Mouse (Mus musculus) frontal cortex, postnatal 14 days (tissue): ENCODE measurements around the gene Atg7.

Experiments used
- DNase-seq, 2 experiments: peaks; one replicate each; pipeline ENCODE4 v3.0.0; 2022; ENCODE audit warnings: low spot score in 2 of 2

Atg7 gene

DNA sequence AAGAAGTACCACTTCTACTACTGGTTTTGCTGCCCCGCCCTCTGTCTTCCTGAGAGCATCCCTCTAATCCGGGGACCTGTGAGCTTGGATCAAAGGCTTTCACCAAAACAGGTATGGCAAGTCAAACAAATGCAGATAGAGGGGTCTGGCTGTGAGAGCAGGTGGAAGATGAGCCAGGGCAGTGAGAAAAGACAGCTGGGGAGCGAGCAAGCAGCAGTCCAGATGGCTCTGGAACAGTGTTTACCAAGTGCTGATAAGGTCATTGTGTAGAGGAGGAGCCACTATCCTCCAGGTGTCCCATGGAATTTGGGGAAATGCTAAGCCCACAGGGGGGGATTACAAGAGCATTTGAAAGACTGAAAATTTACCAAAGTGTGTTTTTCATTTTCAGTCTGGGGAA, 41.5 kb downstream of the Atg7 start:
- no peak for DNase-seq

DNA sequence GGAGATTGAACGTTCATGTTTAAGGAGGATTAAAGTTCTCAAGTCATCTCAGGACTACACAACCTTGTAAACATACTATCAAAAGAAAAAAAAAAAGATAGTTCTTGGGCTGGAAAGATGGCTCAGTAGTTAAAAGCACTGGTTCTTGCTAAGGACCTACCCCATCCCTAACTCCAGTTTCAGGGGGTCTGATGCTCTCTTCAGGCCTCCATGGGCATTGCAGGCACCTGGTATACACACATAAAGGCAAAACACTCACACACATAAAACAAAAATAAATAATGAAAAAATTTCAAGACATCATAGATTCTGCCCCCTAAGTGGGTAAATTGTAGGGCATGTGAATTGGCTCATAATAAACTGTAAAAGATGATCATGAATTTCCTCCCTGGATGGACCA, 42.5 kb downstream of the Atg7 start:
- no peak for DNase-seq

DNA sequence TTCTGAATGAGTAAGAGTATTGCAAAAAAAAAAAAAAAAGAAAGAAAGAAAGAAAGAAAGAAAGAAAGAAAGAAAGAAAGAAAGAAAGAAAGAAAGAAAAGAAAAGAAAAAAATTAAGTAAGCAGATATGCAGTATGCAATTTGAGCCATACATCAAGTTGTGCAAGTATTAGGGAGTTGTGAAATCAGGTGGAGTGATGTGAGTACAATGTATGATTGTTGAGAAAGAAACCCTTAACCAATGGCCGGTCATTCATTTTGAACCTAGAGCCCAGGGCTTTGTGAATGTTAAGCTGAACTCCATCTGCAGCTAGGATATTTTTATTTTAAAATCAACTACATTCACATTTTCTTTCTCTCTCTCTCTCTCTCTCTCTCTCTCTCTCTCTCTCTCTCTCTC, 44.1 kb downstream of the Atg7 start:
- DNase-seq, result no peak

DNA sequence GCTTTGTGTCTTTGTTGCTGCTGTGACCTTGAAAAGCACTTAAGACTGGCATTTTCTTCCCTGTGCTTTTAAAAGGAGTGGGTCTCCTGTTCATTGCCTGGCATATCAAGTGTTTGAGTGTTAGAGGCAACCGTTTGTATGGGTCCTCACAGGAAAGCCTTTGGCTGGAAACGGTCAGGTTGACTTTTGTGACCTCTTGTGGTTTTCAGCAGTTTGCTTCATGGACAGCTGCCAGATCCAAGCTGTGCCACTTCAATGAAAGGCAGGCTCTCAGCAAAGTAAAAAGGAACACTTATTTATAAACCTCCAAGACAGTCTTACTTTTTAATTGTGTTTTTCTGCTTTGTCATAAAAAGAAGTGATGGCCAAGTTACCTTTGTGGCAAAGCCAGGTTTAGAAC, 47.8 kb downstream of the Atg7 start:
- DNase-seq, result no peak

DNA sequence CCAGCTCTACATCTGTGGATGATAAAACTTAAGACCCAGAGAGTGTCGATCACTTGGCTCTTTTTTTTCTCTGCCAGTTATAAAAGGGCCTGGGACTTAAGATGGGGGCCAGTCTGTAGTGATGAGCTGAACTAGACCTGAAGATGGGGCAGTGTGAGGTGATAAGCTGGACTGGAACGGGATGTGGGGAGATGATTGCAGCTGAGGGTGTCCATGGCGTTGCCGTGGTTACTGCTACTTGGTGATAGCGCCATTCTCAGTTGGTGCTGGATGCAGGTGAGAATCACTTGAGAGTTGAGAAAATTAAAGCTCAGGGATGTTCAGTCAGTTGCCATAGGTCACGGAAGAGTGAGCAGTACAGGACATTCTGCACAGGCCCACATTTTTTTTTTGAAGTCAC, 48.6 kb downstream of the Atg7 start:
- DNase-seq, result no peak

DNA sequence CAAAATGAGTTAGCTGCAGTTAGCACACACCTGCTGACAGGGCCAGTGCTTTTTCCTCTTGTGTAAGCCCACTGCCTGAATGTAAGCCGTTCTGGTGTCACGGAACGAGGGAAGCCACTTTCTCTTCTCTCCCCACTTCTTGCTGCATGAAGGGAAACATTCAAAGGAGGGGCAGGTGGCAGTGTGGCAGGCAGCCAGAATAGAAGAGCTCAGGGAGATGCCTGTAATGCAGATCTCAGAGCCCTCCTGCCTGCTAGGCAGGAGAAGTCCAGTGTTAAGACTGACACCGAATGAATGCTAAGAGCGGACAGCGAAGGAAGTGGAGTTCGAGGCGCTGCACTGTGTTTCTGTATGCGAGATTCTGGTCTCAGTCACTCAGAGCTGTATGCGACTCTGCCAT, 49.8 kb downstream of the Atg7 start:
- no peak for DNase-seq

DNA sequence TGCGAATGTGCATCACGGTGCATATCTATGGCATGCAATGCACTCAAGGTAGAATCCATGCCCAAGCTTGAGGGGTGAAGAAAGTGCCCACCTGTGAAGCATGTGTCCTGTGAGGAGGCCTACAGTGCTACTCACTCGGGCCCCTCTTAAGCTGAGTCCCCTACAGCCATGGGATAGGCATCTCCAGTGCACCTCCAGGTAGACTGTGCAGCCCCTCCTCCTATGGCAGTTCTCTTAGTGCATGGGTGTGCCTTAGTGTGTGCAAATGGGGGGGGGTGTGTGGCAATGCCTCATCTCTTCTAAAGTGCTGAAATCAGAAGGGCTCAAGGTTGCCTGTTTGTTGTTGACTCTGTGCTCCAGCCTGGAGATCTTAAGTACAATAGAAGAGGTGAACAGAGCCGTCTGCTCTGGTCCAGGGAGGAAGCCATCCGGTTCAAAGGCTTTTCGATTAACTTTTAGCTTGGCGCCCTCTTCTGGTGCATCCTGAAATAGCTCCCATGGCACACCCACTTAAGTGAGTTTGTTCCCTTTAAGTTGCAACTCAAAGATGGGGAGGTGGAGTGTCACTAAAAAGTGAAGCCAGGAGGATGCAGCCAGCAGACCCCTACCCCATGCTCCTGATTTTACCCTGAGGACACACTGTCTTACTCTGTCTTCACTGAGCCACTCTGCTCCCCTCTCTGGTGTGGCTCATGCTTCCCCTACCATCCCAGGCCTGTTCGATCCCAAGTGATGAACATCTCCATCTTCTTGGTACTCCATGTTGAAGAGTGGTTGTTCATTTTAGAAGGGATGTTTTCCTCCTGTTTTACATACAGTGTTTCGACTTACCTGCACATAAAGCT, 55.0 kb downstream of the Atg7 start:
- peak in 1 of 2 experiments; percentile 74 for DNase-seq

DNA sequence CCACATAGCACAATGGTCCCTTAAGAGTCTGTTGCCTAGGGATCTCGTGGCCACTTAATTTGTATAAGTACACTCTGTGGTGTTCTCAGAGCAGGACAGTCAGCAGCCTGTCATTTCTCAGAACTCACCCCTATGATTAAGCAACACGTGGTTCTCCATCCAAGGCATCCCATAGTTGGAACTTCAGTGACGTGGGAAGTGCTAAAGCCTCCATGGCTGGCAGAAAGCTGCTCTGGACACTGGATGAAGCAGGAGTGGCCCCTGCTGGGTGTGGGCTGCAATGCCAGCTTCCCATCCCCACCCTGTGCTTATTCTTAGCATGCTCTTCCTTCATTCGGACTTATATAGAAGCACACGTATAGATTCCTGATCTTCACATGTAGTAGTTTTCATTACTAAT, 55.7 kb downstream of the Atg7 start:
- no peak for DNase-seq

DNA sequence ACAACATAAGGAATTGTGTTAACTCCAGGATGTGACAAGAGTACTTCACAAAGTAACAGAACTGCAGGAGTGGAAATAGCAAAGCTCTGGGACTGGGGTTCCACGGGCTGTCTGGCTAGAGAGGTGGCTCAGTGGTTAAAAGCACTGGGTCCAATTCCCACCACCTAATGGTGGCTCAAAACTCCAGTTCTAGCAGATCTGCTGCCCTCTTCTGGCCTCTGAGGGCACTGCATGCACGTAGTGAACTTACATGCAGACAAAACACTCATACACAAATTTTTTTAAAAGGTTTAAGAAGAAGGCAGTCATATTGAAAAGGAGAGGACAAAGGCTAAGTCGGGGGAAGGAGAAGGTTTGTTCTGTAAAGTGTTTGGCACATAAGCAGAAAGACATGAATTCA, 57.8 kb downstream of the Atg7 start:
- DNase-seq, result no peak

DNA sequence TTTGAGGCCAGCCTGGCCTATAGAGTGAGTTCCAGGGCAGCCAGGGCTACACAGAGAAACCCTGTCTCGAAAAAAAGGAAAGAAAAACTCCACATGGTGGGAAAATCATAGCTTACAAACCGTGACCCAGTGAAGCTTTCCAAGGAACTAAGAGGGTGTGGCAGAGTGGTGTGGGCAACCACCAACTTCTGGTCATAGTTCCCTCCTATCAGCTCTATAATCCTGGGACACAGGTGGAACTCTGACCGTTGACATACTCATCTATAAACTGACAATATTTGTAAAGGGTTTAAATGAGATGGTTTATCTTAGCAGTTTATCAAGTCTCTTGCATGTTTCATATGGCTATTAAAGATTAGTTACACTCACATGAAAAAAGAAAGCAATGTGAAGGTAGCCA, 64.1 kb downstream of the Atg7 start:
- no peak for DNase-seq

DNA sequence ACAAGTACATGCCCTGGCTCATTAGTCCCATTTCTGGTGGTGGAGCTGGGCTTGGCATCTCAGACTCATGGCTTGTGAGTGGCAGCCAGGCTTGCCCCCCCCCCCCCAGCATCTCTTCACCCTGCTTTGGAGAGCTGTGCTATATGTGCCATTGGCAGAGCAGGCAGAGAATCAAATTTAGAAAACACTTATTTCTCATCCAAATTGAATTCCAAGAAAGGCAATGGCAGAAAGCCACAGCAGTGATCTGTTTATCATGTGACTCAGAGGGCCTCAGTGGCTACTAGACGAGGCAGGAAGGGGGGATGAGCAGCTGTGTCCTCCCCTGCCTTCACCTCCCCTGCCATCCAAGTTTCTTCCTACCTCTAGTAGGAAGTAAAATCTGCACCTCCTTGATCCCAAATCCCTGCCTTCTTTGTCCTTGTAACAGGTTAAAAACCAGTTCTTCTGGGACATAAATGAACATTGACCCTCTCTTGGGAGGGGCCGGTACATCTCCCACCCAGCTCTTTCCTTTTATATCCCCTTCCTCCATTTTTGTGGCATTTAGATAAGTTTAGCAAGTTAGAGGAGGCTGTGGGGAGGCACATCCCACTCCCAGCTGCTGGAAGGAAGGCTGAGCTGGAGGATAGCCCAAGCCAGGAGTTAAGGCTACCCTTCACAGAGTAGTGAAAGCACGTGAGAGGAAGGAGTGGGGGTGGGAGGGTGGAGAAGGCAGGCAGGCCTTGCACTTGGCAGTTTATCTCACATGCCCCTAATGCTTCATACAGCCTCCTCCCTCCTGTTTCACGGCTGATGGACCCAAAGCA, 69.5 kb downstream of the Atg7 start:
- DNase-seq, result peak in 1 of 2 experiments; percentile 45

DNA sequence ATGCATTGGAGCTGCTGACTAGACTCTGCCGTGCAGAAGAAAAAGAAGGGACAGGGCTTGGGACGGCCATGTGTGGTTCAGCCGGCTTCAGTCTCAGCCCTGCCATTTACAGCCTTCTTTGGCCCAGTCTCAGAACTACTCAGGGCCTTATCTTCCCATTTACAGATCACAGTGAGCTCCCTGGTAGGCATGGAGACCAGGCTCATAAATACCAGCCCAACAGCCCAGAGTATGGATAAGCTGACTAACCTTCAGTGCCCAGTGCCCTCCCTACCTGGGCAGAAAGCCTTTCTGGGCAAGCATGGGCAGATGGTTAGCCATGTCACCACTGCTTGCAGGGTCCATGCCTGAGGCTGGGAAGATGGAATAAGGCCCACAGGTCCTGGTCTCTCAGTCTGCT, 70.6 kb downstream of the Atg7 start:
- DNase-seq, result no peak

DNA sequence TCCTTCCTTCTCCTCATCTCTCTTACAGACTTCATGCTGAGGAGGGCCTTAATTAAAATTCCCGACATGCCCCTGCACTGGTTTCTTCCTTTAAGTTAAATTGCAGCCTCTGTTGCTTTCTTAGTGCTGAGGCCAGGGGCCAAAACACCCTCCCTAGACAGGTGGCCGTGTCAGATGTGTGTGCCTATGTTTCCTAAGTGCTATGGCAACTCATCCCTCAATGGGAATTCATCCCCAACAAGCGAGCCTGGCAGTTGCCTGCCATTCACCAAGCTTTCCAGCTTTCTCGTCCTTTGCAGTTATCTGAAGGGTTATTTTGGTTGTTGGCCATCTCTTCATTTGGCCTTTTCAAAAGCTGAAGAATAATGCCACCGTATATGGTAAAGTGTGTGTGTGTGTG, 71.8 kb downstream of the Atg7 start:
- no peak for DNase-seq

DNA sequence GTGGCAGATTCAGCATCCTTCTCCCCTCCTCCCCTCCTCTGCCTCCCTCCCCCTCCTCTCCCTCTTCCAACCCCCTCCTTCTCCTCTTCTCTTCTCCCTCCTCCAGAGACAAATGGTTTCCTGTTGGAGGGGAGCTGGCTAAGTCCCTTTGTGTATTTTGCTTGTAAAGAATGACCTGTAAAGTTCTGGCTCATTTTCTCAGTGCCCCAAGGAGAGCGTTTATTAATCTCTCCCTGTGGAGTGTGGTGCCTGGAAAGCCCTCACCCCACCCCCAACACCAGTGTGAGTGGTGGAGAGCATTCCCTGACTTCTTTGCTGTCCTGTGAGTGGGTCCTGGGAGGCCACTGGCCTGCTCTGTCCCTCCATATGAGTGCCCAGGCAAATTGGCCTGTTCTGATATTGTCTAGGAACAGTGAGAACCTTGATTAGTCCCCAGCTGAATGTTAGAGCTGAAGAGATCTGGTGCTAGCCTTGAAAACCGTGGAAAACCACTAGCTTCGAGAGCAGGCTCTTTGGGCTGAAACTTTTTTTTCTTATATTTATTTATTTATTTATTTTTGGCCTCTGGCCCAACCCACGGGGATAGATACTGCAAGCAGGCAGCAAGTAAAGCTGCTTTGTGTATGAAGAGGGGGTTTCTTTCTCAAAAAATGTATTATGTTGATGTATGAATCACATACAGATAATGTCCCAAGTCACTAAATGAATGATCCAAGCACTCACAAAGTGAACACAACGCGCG, 72.6 kb downstream of the Atg7 start:
- no peak for DNase-seq

DNA sequence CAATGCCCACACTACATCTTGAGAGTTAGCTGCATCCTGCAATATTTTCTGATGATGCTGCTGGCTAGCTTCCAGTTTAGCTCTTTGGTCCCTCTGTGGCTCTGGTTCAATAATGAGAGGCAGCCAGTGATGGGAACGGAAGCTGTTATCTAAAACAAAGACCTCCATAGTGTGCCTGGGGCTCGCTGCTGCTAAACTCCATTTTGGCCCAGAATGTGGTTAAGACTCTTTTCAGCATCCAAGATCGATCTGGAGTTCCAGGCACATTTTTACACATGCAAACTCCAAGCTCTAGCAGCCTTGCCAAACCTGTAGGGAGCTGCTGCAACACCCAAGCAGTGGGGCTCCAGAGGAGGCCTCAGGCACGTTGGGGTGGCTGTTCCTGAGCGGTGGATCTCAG, 76.2 kb downstream of the Atg7 start:
- DNase-seq, result no peak

DNA sequence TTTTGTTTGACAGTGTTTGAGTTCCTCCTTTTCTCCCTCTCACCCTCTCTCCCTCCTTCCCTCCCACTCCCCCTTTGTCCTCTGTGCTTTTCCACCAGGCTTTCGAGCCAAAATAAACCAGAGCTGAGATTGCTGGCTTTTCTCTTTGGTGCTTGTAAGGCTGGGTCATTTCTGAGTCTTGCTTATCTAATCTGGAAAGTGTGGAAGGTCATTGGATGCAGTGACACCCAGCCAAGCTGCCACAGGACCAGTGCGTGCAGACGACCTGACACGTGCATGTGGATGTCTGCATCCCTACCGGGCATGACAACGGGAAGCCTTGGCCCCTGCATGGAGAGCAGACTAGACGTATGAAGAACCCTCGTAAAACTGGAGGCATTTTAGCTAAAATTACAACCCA, 76.8 kb downstream of the Atg7 start:
- DNase-seq, result no peak

DNA sequence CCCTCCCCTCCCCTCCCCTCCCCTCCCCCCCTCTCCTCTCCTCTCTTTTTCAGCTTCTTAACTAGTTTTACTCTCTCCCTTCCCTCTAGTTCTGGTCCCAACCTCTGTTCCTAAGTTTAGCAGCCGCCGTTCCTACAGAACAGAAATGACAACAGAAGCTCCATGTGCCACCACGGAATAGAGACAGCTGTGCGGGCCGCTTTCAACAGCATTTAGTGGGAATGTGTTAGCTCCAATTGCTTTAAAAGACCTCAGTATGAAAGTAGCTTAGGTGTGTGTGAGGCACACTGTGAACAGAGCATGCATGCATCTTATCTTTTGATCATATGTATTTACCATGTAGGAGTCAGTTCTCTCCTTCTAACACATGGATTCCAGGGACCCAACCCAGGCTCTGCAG, 79.1 kb downstream of the Atg7 start:
- DNase-seq, result no peak

DNA sequence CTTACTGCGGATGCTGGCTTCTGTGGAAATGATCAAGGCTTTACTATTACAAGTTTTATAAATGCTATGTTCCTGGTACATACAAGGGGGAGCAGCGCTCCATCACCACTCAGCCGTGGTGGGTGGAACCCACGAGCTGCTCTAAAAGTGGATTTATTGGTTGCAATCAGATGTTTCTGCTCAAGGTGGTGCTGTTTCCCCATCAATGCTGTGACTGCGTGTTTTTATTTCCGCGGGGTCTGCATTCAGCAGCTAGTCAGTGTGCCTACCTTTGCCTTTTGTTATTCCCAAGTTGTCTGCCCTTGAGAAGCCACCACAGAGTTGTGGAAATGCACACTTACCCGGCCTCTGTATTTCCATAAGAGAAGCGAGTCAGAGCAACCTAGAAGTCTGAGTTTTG, 81.0 kb downstream of the Atg7 start:
- DNase-seq, result peak in 1 of 2 experiments; percentile 70

DNA sequence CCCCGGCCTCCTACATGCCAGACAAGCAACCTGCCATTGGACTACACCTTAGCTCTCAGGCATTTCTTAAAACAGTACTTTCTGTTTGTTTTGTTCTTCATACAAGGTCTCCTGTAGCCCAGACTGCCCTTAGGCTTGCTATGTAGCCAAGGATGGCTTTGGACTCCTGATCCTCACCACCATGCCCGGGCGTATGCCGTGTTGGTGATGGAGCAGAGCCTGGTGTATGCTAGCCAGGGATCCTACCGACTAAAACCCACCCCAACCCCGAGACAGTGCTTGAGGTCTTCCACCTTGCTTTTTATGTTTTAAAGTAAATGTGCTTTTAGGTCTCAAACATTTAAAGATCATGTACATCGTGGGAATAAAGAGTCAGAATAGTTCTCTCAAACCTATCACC, 81.5 kb downstream of the Atg7 start:
- no peak for DNase-seq

DNA sequence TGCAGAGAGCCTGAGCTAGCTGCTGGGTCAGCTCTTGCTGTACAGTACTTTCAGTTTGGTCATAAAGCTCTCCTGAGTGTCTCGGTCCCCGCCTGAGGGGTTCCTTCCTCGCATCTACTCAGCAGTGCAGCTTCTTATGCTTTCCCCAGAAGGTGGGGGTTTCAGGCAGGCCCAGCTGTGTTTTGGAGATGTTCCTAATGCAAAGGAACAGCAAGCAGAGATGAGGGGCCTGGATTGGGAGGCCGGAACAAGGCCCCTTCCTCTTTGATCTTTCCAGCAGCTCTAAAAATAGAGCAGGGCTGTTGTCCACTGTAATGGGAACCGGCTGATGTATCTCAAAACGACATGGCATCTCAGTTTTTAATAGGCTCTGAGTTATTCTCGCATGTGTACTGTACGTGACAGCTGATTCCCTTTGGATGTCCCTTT, 82.3 kb downstream of the Atg7 start:
- DNase-seq, result no peak

DNA sequence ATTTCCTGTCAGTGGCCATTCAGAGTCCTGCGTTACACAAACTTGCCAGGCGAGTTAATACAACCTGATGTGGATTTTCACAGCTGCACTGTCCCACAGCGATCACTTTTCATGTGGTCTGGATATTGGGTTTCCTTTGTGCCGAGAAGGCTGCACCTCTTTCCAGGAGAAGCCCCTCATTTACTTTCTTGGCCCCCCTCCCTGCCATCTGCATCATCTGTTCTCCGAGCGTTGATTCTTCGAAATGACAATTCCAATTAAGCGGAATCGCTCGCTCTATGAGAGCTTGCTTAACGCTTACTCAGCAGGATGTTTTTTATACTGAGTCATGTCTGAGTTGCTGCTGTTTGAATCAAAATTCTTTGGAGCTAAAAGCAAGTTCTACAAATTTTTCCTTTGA, 83.8 kb downstream of the Atg7 start:
- no peak for DNase-seq

DNA sequence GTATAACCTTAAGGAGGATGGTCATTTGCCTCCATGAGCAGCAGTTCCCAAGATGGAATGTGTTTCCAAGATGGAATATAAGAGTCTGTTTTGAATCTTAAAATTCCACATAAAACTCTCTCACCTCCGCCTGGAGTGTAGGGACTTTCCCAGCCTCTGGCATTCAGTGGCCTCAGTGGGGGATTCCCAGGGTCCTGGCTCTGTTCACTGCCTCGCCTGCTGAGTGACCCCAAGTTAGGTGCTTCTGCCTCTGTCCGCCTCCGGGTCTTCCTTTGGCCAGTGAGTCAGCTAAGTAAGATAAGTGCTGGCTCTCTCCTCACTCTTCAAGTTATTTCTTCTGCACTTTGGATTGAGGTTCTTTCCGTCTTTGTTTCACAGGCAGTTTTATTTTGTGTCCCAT, 90.3 kb downstream of the Atg7 start:
- DNase-seq, result no peak

DNA sequence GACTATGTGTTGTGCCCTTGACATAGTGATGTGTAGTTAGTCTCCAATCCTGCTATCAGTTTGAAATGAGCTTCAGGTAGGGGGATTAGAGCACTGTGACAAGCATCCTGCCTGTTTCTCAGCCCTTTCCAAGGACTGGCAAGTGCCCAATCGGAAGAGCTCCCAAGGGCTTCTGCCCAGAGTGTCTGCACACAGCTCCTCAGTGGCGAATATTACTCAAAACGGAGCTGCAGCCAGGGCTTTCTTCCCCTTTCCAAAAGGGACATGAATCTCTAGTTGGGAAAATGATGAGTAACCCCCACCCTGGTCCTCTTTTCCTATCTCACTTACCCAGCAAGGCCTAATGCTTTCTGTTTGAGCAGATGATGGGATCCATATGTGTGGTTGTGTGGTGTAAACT, 90.8 kb downstream of the Atg7 start:
- DNase-seq, result no peak
